14 mouse cellular contexts compared by ENCODE assay signal in the genomic region with DNA sequence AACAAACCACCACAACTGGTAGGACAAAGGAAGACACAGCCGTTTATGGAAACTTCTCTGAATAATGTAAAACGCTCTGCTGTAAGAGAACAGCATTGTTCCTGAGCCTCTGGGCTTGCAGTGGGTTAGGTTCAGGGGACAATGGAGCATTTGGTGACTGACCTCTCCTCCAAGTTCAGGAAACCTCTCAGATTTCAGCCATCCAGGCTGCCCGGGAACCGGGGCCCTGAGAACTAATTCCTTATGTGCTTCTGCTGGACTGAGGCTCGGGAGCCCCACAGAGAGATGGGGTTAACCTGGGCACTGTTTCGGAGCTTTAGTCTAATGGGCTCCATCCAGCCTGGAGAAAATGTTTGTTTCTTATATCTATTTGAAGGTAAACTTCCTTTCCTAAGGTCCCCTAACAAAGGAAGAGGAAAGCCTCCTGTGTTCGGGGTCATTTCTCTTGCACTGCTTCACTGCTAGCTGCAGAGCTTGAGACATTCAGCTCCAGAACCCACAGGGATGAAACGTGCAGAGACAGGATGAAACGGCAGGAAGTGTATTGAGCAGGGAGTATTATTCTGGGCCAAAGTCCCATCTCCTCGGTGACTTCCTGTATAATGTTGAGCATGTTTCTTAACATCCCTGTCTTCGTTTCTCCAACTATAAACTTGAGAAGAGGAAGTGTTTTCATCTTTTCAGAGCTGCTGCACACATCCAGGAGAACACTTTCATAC.
A peak's percentile ranks its signal among the peaks of the same experiment; 100 is the strongest.
DNase-seq lines count a peak whose midpoint lies in the region; ATAC-seq and TF ChIP-seq lines count a peak whose summit lies in the region.
"Had no signal": no experiment of that assay in that cellular context is flagged by ENCODE, and none has a peak within 500 bp of the region (broad histone marks: within the 10 kb centered on the region; RNA-seq: fewer than 3 reads in every experiment).

No protein-coding gene starts in this region.

- 54% methylated on average over 11 of the region's 11 CpGs for WGBS in hindbrain, embryonic 11.5 days
- WGBS in hindbrain, embryonic 16.5 days, result 62% methylated on average over 11 of the region's 11 CpGs
- WGBS in lung, postnatal 0 days, result 42% methylated on average over 11 of the region's 11 CpGs
- 22% methylated on average over 11 of the region's 11 CpGs for WGBS in embryonic facial prominence, embryonic 12.5 days
- 40% methylated on average over 11 of the region's 11 CpGs for WGBS in limb, embryonic 11.5 days

- no peak for ATAC-seq in hindbrain, embryonic 11.5 days (ENCODE audit: low FRiP score)
- no peak for ATAC-seq in hindbrain, embryonic 16.5 days
- peak; percentile 43; the same call in 1 of the 2 replicates for ATAC-seq in lung, postnatal 0 days
- ATAC-seq in embryonic facial prominence, embryonic 12.5 days (ENCODE audit: insufficient number of reproducible peaks, insufficient read depth, low FRiP score, low TSS enrichment), result no peak
- ATAC-seq in limb, embryonic 11.5 days (ENCODE audit: insufficient number of reproducible peaks, low FRiP score, low TSS enrichment, low read depth), result no peak
- ATAC-seq in granulocyte monocyte progenitor cell, adult 5-6 weeks (replicated peaks; ENCODE audit: poor library complexity, severe bottlenecking), result no peak
- ATAC-seq: Patski had no signal

- peak; percentile 32 for DNase-seq in hindbrain, embryonic 11.5 days (ENCODE audit: low spot score)
- DNase-seq in lung, postnatal 0 days (ENCODE audit: low spot score), result peak; percentile 7
- DNase-seq in lung, postnatal 14 days, result no peak
- peak; percentile 71 for DNase-seq in limb, embryonic 11.5 days (ENCODE audit: low spot score)
- DNase-seq in layer of hippocampus, adult 8-10 months (ENCODE audit: low spot score in 2 of 2), result no peak
- DNase-seq: adrenal gland, adult 2 months; cerebellum, postnatal 10 days; right cerebral cortex, postnatal 25 days had no signal

- H3K9ac ChIP-seq in hindbrain, embryonic 11.5 days (ENCODE audit: low read depth, low read length), result no peak overlapping the region
- no peak overlapping the region for H3K9ac ChIP-seq in hindbrain, embryonic 16.5 days (ENCODE audit: low read depth, low read length)
- no peak overlapping the region for H3K9ac ChIP-seq in lung, postnatal 0 days (replicated peaks; ENCODE audit: low read depth)
- no peak overlapping the region for H3K9ac ChIP-seq in embryonic facial prominence, embryonic 12.5 days
- H3K9ac ChIP-seq in limb, embryonic 11.5 days (ENCODE audit: low read length), result 0 out of 2 replicates have a peak overlapping the region, but pooled peaks have one; percentile 17

- H3K27me3 ChIP-seq in hindbrain, embryonic 11.5 days (ENCODE audit: control insufficient read depth, insufficient read depth, low read length), result no peaks in the 10 kb centered on the region
- no peaks in the 10 kb centered on the region for H3K27me3 ChIP-seq in hindbrain, embryonic 16.5 days (replicated peaks; ENCODE audit: control insufficient read depth, insufficient read depth, low read length)
- no peaks in the 10 kb centered on the region for H3K27me3 ChIP-seq in lung, postnatal 0 days (replicated peaks; ENCODE audit: insufficient read depth, low read length)
- no peaks in the 10 kb centered on the region for H3K27me3 ChIP-seq in embryonic facial prominence, embryonic 12.5 days
- H3K27me3 ChIP-seq in limb, embryonic 11.5 days (ENCODE audit: control insufficient read depth, insufficient read depth, low read length), result no peaks in the 10 kb centered on the region
- H3K27me3 ChIP-seq: Patski had no signal

- no peak overlapping the region for H3K4me3 ChIP-seq in hindbrain, embryonic 11.5 days (ENCODE audit: low read depth, low read length)
- no peak overlapping the region for H3K4me3 ChIP-seq in hindbrain, embryonic 16.5 days (ENCODE audit: low read length)
- H3K4me3 ChIP-seq in lung, postnatal 0 days (ENCODE audit: low read depth, low read length), result no peak overlapping the region
- H3K4me3 ChIP-seq in embryonic facial prominence, embryonic 12.5 days, result no peak overlapping the region
- H3K4me3 ChIP-seq in limb, embryonic 11.5 days (ENCODE audit: low read depth, low read length), result no peak overlapping the region
- H3K4me3 ChIP-seq: erythroblast, embryonic 14.5 days had no signal

- H3K4me2 ChIP-seq in hindbrain, embryonic 11.5 days (replicated peaks; ENCODE audit: low read depth, low read length), result no peak overlapping the region
- H3K4me2 ChIP-seq in hindbrain, embryonic 16.5 days (ENCODE audit: low read length), result no peak overlapping the region
- no peak overlapping the region for H3K4me2 ChIP-seq in lung, postnatal 0 days (replicated peaks; ENCODE audit: low read depth, low read length)
- H3K4me2 ChIP-seq in embryonic facial prominence, embryonic 12.5 days (replicated peaks), result no peak overlapping the region
- H3K4me2 ChIP-seq in limb, embryonic 11.5 days (ENCODE audit: low read depth, severe bottlenecking), result no peak overlapping the region

- TF ChIP-seq EP300 in lung, postnatal 0 days (IDR thresholded peaks at IDR 0.05), result peak; percentile 30; the same call in 1 of the 2 replicates

- H3K36me3 ChIP-seq in hindbrain, embryonic 11.5 days (ENCODE audit: control insufficient read depth, insufficient read depth, low read length), result no peaks in the 10 kb centered on the region
- H3K36me3 ChIP-seq in hindbrain, embryonic 16.5 days (ENCODE audit: control insufficient read depth, insufficient read depth, low read length), result no peaks in the 10 kb centered on the region
- no peaks in the 10 kb centered on the region for H3K36me3 ChIP-seq in lung, postnatal 0 days (ENCODE audit: insufficient read depth, low read length)
- H3K36me3 ChIP-seq in embryonic facial prominence, embryonic 12.5 days, result no peaks in the 10 kb centered on the region
- no peaks in the 10 kb centered on the region for H3K36me3 ChIP-seq in limb, embryonic 11.5 days (ENCODE audit: control insufficient read depth, insufficient read depth, low read length)

- TF ChIP-seq CTCF in lung, postnatal 0 days (IDR thresholded peaks at IDR 0.05), result no peak

- peaks cover 4% of the 10 kb centered on the region; the same call in 1 of the 2 replicates for H3K4me1 ChIP-seq in hindbrain, embryonic 11.5 days (replicated peaks; ENCODE audit: control insufficient read depth, insufficient read depth, low read length)
- peaks cover 4% of the 10 kb centered on the region; the same call in 1 of the 2 replicates for H3K4me1 ChIP-seq in hindbrain, embryonic 16.5 days (ENCODE audit: control insufficient read depth, insufficient read depth, low read depth, low read length)
- no peaks in the 10 kb centered on the region for H3K4me1 ChIP-seq in lung, postnatal 0 days (ENCODE audit: insufficient read depth, low read depth, low read length)
- H3K4me1 ChIP-seq in embryonic facial prominence, embryonic 12.5 days, result peaks cover 18% of the 10 kb centered on the region
- H3K4me1 ChIP-seq in limb, embryonic 11.5 days (ENCODE audit: control insufficient read depth, insufficient read depth, low read length), result peaks cover 18% of the 10 kb centered on the region

- H3K27ac ChIP-seq in hindbrain, embryonic 11.5 days (ENCODE audit: low read depth, low read length), result no peak overlapping the region
- H3K27ac ChIP-seq in hindbrain, embryonic 16.5 days (ENCODE audit: low read depth, low read length), result no peak overlapping the region
- H3K27ac ChIP-seq in lung, postnatal 0 days (ENCODE audit: low read length), result no peak overlapping the region
- H3K27ac ChIP-seq in embryonic facial prominence, embryonic 12.5 days, result peak overlapping the region; percentile 67; the same call in 1 of the 2 replicates
- H3K27ac ChIP-seq in limb, embryonic 11.5 days (replicated peaks; ENCODE audit: low read depth, low read length), result peak overlapping the region; percentile 77; the same call in 1 of the 2 replicates
- H3K27ac ChIP-seq: macrophage had no signal

- no peaks in the 10 kb centered on the region for H3K9me3 ChIP-seq in hindbrain, embryonic 11.5 days (ENCODE audit: control insufficient read depth, low read length)
- no peaks in the 10 kb centered on the region for H3K9me3 ChIP-seq in hindbrain, embryonic 16.5 days (ENCODE audit: control insufficient read depth, low read length)
- H3K9me3 ChIP-seq in lung, postnatal 0 days (ENCODE audit: low read length), result no peaks in the 10 kb centered on the region
- H3K9me3 ChIP-seq in embryonic facial prominence, embryonic 12.5 days, result no peaks in the 10 kb centered on the region
- H3K9me3 ChIP-seq in limb, embryonic 11.5 days (ENCODE audit: control insufficient read depth, low read length), result no peaks in the 10 kb centered on the region

Comparison
In these comparisons a context has a peak if more than half of its experiments do, and no peak if none do; other contexts are left out.
1. DNase-seq: peak in hindbrain, embryonic 11.5 days (single experiment), lung, postnatal 0 days (single experiment) and limb, embryonic 11.5 days (single experiment); none in lung, postnatal 14 days (single experiment) and layer of hippocampus, adult 8-10 months (0 of 2).
2. H3K27ac ChIP-seq: peak in embryonic facial prominence, embryonic 12.5 days (single experiment) and limb, embryonic 11.5 days (single experiment); none in hindbrain, embryonic 11.5 days (single experiment), hindbrain, embryonic 16.5 days (single experiment) and lung, postnatal 0 days (single experiment).